Mouse (Mus musculus) E14TG2a.4 (cell line): Measurements from ENCODE around the gene Tbc1d20.
A peak's percentile ranks its signal among the peaks of the same experiment; 100 is the strongest.
"Not testable (repeated sequence)": the region's sequence is repeated elsewhere in the genome, so short reads cannot be mapped to it uniquely, and the experiment has no call there.

Experiments used
- H3K27me3 ChIP-seq: 2 replicates; pipeline ENCODE4 v1.6.1; 2014; ENCODE audit warnings: low read length, control low read depth; ENCODE audit not compliant: insufficient read depth
- H3K36me3 ChIP-seq: 2 replicates; pipeline ENCODE4 v1.6.1; 2014; ENCODE audit warnings: low read length, control low read depth; ENCODE audit not compliant: insufficient read depth
- H3K4me1 ChIP-seq: replicated peaks from 2 replicates; pipeline ENCODE4 v1.6.1; 2014; ENCODE audit warnings: low read depth, low read length, control low read depth
- H3K4me3 ChIP-seq: replicated peaks from 2 replicates; pipeline ENCODE4 v1.5.1; 2014; ENCODE audit warnings: mild to moderate bottlenecking, low read length
- H3K9me3 ChIP-seq: 2 replicates; pipeline ENCODE4 v1.6.1; 2014; ENCODE audit warnings: low read length, control low read depth
- CTCF ChIP-seq: conservative IDR thresholded peaks from 2 replicates; pipeline ENCODE4 v1.5.1; 2014; ENCODE audit warnings: low read length
- NANOG ChIP-seq: IDR thresholded peaks from 2 replicates; pipeline ENCODE4 v1.6.1; 2014; ENCODE audit warnings: borderline replicate concordance, low read length, mixed read lengths
- POU5F1 ChIP-seq: IDR thresholded peaks from 2 replicates; pipeline ENCODE4 v1.6.1; 2014; ENCODE audit warnings: low read length, borderline replicate concordance

The Tbc1d20 gene

DNA sequence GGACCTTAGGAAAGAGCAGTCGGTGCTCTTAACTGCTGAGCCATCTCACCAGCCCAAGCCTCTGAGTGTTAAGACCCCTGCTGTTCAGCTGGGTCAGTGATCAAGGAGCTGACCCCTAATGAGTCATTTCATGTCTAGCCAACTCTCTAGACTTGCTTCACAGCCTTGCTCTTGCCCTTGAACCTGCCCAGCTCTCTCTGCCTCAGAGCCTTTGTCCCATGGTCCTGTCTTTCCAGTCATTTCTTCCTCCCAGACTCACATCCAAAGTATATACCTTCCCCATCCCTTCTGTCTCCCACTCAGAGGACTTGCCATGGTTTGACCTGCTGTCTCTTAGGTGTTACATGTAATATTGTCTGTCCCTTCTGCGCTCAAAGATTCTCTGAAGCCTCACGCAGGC, 63.6 kb downstream of the Tbc1d20 start:
- Histone ChIP-seq H3K27me3 (no peaks in the 10 kb centered on the region), H3K36me3 (peaks cover 18% of the 10 kb centered on the region; the same call in 1 of the 2 replicates), H3K4me3 (no peak overlapping the region), H3K4me1 (peaks cover 47% of the 10 kb centered on the region), H3K9me3 (no peaks in the 10 kb centered on the region)
- TF ChIP-seq CTCF (no peak), NANOG (no peak), POU5F1 (no peak)

DNA sequence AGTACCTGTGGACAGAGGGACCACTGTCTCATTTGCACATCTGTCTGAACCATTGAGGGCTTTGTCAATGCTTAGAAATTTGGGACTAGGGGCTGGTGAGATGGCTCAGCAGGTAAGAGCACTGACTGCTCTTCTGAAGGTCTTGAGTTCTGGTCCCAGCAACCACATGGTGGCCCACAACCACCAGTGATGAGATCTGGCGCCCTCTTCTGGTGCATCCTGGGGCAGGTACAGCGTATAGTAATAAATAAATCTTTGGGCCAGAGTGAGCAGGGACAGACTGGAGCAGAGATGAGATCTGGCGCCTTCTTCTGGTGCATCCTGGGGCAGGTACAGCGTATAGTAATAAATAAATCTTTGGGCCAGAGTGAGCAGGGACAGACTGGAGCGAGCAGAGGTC, 65.3 kb downstream of the Tbc1d20 start:
- H3K27me3 ChIP-seq, H3K4me3 ChIP-seq, H3K9me3 ChIP-seq: not testable (repeated sequence)
- Histone ChIP-seq H3K36me3 (peaks cover 10% of the 10 kb centered on the region; the same call in 1 of the 2 replicates), H3K4me1 (peaks cover 56% of the 10 kb centered on the region)
- TF ChIP-seq CTCF, result peak; percentile 47

DNA sequence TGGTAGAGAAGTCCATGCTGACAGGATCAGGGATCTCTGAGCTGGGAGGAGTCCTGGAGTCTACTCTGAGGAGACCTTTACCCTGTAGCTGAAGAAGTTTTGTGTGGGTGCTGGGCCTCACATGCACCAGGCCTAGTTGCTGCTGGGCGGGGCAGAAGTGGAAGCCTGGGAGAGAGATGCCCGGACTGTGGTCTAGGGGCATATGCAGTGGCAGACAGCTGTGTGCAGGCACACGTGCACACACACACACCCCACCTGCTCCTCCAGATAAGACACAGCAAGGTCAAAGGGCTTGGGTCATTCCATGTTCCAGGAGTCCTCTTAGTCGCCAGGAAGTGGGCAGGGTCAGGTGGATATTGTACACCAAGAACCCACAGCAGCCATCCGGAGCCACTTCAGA, 66.0 kb downstream of the Tbc1d20 start:
- Histone ChIP-seq H3K36me3 (peaks cover 10% of the 10 kb centered on the region; the same call in 1 of the 2 replicates), H3K9me3 (no peaks in the 10 kb centered on the region), H3K4me3 (no peak overlapping the region), H3K27me3 (no peaks in the 10 kb centered on the region), H3K4me1 (peaks cover 62% of the 10 kb centered on the region)
- TF ChIP-seq NANOG, result no peak

DNA sequence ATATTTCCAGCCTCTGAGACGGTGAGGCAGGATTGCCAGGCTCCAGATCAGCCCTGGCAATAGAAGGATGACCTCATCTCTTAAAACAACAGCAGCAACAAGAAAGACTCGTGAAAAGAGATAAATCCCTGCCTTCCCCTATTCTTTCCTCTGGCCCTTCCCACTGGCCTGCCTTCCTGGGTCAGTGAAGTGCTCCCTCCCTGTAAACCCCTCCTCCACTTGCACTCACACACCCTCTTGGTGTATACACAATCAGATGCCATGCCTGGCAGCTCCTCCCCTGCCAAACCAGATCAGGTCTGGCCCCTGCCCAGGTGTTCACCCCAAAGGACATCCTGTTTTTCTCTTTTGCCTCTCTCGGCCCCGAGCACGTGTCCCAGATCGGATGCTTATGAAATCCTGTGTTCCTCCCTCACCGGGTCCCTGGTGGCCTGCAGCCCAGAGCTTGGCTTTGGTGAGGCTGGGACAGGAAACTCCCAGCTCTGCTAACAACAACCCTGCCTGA, 66.7 kb downstream of the Tbc1d20 start:
- H3K9me3 ChIP-seq, result no peaks in the 10 kb centered on the region
- H3K4me1 ChIP-seq, result peaks cover 69% of the 10 kb centered on the region
- H3K36me3 ChIP-seq, result peaks cover 4% of the 10 kb centered on the region; the same call in 1 of the 2 replicates
- H3K27me3 ChIP-seq, result no peaks in the 10 kb centered on the region
- H3K4me3 ChIP-seq, result no peak overlapping the region
- no peak for TF ChIP-seq POU5F1
- no peak for TF ChIP-seq CTCF
- no peak for TF ChIP-seq NANOG

DNA sequence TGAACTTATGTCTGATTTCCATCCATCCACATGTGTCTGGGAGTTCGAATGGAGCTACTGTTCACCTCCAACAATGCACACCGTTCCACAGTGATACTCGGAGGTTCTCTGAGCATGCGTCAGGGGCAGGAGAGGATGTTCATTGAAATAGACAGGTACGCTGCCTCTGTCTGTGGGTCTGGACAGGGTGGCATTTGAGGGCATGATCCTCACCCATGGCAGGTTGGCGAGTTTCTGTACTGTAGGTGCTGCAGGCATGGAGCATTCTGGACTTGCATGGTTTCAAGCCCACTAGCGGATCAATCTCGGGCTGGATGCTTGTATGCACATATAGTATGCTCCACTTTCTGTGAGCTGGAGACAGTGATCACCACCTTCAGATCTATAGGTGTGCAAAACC, 67.6 kb downstream of the Tbc1d20 start:
- peaks cover 68% of the 10 kb centered on the region for H3K4me1 ChIP-seq
- no peak overlapping the region for H3K4me3 ChIP-seq
- TF ChIP-seq POU5F1 (no peak), NANOG (no peak), CTCF (no peak)
- H3K27me3 ChIP-seq, result no peaks in the 10 kb centered on the region
- H3K36me3 ChIP-seq, result peaks cover 4% of the 10 kb centered on the region; the same call in 1 of the 2 replicates
- no peaks in the 10 kb centered on the region for H3K9me3 ChIP-seq
